Mouse (Mus musculus) neural tube, embryonic 13.5 days (tissue): Measurements from ENCODE around the gene Ubtd1. TPM values are rescaled to one million over a fixed set of nuclear protein-coding genes. Genes with fewer than 3 reads are reported as not detected.

Source experiments
- ATAC-seq: fragments of 200-750 bp; cut with Nextera tagmentation; 2 replicates; pipeline ENCODE4 v1.8.0; 2017; ENCODE audit warnings: low read depth, mild to moderate bottlenecking, moderate TSS enrichment, moderate library complexity
- H3K27ac ChIP-seq: fragments of 300-500 bp; sonication (generic); replicated peaks from 2 replicates; pipeline ENCODE4 v1.5.1; 2015; ENCODE audit warnings: moderate library complexity, mild to moderate bottlenecking, inconsistent platforms
- H3K27me3 ChIP-seq: fragments of 300-500 bp; sonication (generic); 2 replicates; pipeline ENCODE4 v1.6.1; 2015; ENCODE audit warnings: mild to moderate bottlenecking, inconsistent platforms
- H3K36me3 ChIP-seq: fragments of 300-500 bp; sonication (generic); 2 replicates; pipeline ENCODE4 v1.6.1; 2015; ENCODE audit warnings: mild to moderate bottlenecking, inconsistent platforms
- H3K4me1 ChIP-seq: fragments of 300-500 bp; sonication (generic); replicated peaks from 2 replicates; pipeline ENCODE4 v1.6.1; 2015; ENCODE audit warnings: inconsistent platforms
- H3K4me2 ChIP-seq: fragments of 300-500 bp; sonication (generic); 2 replicates; pipeline ENCODE4 v1.6.1; 2015; ENCODE audit warnings: inconsistent platforms, mild to moderate bottlenecking, moderate library complexity
- H3K4me3 ChIP-seq: fragments of 300-500 bp; sonication (generic); 2 replicates; pipeline ENCODE4 v1.5.1; 2015; ENCODE audit warnings: mild to moderate bottlenecking, inconsistent platforms
- H3K9ac ChIP-seq: fragments of 300-500 bp; sonication (generic); 2 replicates; pipeline ENCODE4 v1.6.1; 2015; ENCODE audit warnings: moderate library complexity, mild to moderate bottlenecking, inconsistent platforms
- H3K9me3 ChIP-seq: fragments of 300-500 bp; sonication (generic); 2 replicates; pipeline ENCODE4 v1.6.1; 2016; ENCODE audit warnings: inconsistent platforms
- WGBS: fragments of 180-500 bp; shearing (Covaris S2); methylation state at CpG from one replicate; pipeline ENCODE4 v1.1.7; 2015; 5-methylcytosine and 5-hydroxymethylcytosine counted together
- polyA plus RNA-seq: library from polyadenylated mRNA; unstranded; fragments of >200 nt; fragmentation: Nextera tagmentation; extraction: Ambion mirVana; gene quantifications from 2 replicates; pipeline ENCODE4 v1.2.1, GENCODE M21; 2015

Gene Ubtd1
- polyA plus RNA-seq, 1 experiment from 2014 or later = 15.6 TPM

- H3K27ac ChIP-seq = no peak overlapping the region
- H3K4me3 ChIP-seq = no peak overlapping the region
- H3K9me3 ChIP-seq = no peaks in the 10 kb centered on the region
- no peaks in the 10 kb centered on the region for H3K36me3 ChIP-seq
- no peaks in the 10 kb centered on the region for H3K27me3 ChIP-seq
- H3K4me2 ChIP-seq = no peak overlapping the region
- no peak for ATAC-seq
- H3K4me1 ChIP-seq = no peaks in the 10 kb centered on the region
- no peak overlapping the region for H3K9ac ChIP-seq
- 68% methylated on average over 2 of the region's 2 CpGs for WGBS
These were observed 74.3 kb downstream of the Ubtd1 start for GRCm38 (mm10) chr19:42055881-42056280.

DNA sequence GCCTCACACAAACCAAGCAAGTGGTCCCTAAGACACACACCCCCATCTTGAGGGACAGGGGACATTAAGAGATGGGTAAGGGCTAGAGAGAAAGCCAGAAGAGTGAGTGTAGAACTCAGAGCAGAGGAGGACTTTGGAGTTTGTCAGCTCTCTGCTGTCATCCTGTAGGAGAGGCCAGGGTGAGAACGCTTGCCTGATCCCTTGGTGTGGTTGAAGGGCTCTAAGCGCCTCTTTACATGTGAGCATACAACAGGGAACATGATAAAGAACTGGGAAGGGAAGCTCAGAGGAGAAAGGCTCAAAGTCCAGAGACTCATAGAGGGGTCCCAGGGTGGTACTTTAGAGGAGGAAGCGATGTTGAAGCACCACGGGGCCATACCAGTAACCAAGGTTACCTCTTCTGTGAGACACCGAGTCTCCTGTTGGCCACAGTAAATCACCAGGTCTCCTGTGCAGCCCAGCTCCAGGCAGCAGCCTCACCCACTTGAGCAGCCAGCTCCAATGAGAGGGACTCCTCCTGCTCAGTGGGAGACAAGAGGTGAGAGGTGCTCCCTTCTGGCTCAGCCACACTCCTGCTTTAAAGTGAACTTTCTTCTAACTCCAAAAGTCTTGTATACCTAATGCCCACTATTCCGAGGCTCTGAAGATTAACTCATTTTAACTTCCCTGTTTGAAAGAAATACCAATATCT lies 75.3 kb downstream of the Ubtd1 start:
- no peak for ATAC-seq
- no peaks in the 10 kb centered on the region for H3K4me1 ChIP-seq
- H3K36me3 ChIP-seq = no peaks in the 10 kb centered on the region
- no peak overlapping the region for H3K4me3 ChIP-seq
- no peaks in the 10 kb centered on the region for H3K9me3 ChIP-seq
- no peak overlapping the region for H3K27ac ChIP-seq
- no peak overlapping the region for H3K9ac ChIP-seq
- H3K27me3 ChIP-seq = no peaks in the 10 kb centered on the region
- 71% methylated on average over 6 of the region's 6 CpGs for WGBS
- no peak overlapping the region for H3K4me2 ChIP-seq

DNA sequence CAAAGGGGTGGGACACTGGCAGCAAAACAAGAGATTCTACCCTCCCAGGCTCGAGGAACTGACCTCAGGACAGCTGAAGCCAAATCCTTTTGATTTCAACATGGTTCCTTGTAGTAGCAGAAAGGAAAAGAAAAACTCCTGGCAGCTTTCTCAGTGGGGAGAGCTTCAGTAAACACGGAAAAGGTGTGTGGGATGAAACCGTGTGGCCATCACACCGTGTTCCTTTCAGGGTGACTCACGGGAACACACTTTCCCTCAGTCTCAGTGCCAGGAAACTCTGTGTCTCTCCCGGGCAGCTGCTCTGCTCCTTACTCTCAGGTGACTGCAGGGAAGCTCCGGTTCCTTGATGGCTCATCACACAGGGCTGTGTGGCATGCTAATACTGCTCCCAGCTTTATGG lies 76.9 kb downstream of the Ubtd1 start:
- no peak for ATAC-seq
- no peaks in the 10 kb centered on the region for H3K9me3 ChIP-seq
- H3K27ac ChIP-seq = no peak overlapping the region
- H3K36me3 ChIP-seq = no peaks in the 10 kb centered on the region
- H3K4me3 ChIP-seq = no peak overlapping the region
- H3K4me2 ChIP-seq = no peak overlapping the region
- no peaks in the 10 kb centered on the region for H3K27me3 ChIP-seq
- H3K4me1 ChIP-seq = no peaks in the 10 kb centered on the region
- H3K9ac ChIP-seq = no peak overlapping the region
- WGBS = 73% methylated on average over 7 of the region's 7 CpGs

- WGBS = 92% methylated on average over 7 of the region's 7 CpGs
- Histone ChIP-seq H3K27me3 (no peaks in the 10 kb centered on the region), H3K9me3 (no peaks in the 10 kb centered on the region), H3K4me3 (no peak overlapping the region), H3K36me3 (no peaks in the 10 kb centered on the region), H3K4me1 (no peaks in the 10 kb centered on the region), H3K4me2 (no peak overlapping the region), H3K27ac (no peak overlapping the region), H3K9ac (no peak overlapping the region)
- no peak for ATAC-seq
These were observed 79.9 kb downstream of the Ubtd1 start for GRCm38 (mm10) chr19:42061443-42061842.

- Histone ChIP-seq H3K4me1 (no peaks in the 10 kb centered on the region), H3K4me2 (no peak overlapping the region), H3K9ac (no peak overlapping the region), H3K27ac (no peak overlapping the region), H3K9me3 (no peaks in the 10 kb centered on the region), H3K4me3 (no peak overlapping the region), H3K27me3 (no peaks in the 10 kb centered on the region), H3K36me3 (peaks cover 11% of the 10 kb centered on the region; the same call in 1 of the 2 replicates)
- 84% methylated on average over 11 of the region's 11 CpGs for whole genome bisulfite sequencing
- ATAC-seq = no peak
These were observed 87.1 kb downstream of the Ubtd1 start for GRCm38 (mm10) chr19:42068441-42069240.

DNA sequence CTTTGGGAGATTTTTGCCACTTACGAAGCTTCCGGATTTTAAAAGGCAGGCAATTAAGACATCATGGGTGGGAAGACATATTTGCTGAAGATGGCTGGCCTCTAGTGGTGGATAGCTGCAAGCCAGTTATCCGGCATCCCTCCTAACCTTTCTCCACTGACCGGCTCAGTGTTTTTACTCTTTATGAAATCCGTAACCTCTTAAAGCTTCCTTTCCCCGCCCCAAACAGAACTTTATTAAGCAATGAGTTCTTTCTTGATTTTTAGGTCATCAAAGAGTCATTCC lies 87.6 kb downstream of the Ubtd1 start:
- Histone ChIP-seq H3K4me2 (no peak overlapping the region), H3K27ac (no peak overlapping the region), H3K4me3 (no peak overlapping the region), H3K9me3 (no peaks in the 10 kb centered on the region), H3K27me3 (no peaks in the 10 kb centered on the region), H3K4me1 (no peaks in the 10 kb centered on the region), H3K9ac (no peak overlapping the region), H3K36me3 (peaks cover 16% of the 10 kb centered on the region)
- WGBS = 78% methylated on average over 6 of the region's 6 CpGs
- ATAC-seq = no peak

- Histone ChIP-seq H3K4me1 (no peaks in the 10 kb centered on the region), H3K36me3 (peaks cover 37% of the 10 kb centered on the region), H3K27me3 (no peaks in the 10 kb centered on the region), H3K4me3 (no peak overlapping the region), H3K9me3 (no peaks in the 10 kb centered on the region), H3K4me2 (no peak overlapping the region), H3K9ac (no peak overlapping the region), H3K27ac (no peak overlapping the region)
- WGBS = 82% methylated on average over 7 of the region's 7 CpGs
- ATAC-seq = no peak
These were observed 89.7 kb downstream of the Ubtd1 start for GRCm38 (mm10) chr19:42071221-42071620.

DNA sequence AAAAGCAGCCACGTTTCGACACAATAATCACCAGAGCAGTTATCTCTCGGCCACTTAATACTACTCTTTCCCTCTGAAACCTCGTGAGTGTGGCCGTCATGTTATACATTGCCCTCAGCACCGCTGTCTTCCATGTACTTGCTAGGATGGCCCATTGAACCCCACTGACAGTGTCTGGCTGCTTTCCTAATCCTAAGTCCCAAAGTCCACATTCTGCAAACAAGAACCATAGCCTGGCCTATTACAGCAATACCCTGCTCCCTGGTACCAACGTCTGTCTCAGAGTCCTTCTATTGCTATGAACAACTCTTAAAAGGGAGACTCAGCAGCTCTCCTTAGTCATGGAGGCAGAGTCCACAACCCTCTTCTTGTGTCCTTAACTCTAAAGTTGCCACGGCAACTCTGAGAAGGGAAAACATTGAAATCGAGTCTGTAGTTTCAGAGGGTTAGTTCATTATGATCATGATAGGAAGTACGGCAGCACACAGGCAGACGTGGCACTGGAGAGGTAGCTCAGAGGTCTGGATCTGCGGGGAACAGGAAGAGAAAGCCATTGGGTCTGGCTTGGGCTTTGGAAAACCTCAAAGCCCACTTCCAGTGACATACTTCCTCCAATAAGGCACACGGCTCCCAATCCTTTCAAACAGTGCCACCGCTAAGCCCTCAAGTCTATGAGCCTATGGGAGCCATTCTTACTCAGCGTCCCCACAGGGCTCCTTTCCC lies 90.5 kb downstream of the Ubtd1 start:
- no peak overlapping the region for H3K4me3 ChIP-seq
- H3K4me1 ChIP-seq = no peaks in the 10 kb centered on the region
- 85% methylated on average over 15 of the region's 15 CpGs for WGBS
- peaks cover 44% of the 10 kb centered on the region for H3K36me3 ChIP-seq
- H3K27ac ChIP-seq = no peak overlapping the region
- no peaks in the 10 kb centered on the region for H3K9me3 ChIP-seq
- H3K4me2 ChIP-seq = no peak overlapping the region
- no peak for ATAC-seq
- no peak overlapping the region for H3K9ac ChIP-seq
- H3K27me3 ChIP-seq = no peaks in the 10 kb centered on the region

DNA sequence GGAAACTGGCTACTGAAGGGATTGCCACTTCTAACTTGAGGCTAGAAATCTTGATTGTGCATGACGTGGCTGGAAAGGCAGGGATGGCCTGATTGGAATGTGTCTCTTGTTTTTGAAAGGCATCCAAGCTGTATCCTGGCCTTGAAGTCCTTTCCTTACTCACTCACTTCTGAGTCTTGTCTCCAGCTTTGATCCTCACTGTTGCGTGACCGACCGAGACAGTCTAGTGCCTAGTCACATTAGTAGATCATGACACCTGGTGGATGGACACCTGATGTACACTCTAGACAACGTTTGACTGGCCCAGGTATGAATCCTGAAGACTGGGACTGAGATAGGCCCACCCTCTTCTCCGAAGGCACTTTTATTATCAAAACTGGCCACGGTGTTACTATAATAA lies 91.2 kb downstream of the Ubtd1 start:
- H3K36me3 ChIP-seq = peaks cover 51% of the 10 kb centered on the region
- no peaks in the 10 kb centered on the region for H3K27me3 ChIP-seq
- no peak overlapping the region for H3K4me2 ChIP-seq
- H3K4me1 ChIP-seq = no peaks in the 10 kb centered on the region
- H3K9ac ChIP-seq = no peak overlapping the region
- no peak for ATAC-seq
- H3K27ac ChIP-seq = no peak overlapping the region
- H3K9me3 ChIP-seq = no peaks in the 10 kb centered on the region
- H3K4me3 ChIP-seq = no peak overlapping the region
- WGBS = 84% methylated on average over 7 of the region's 7 CpGs

GRCm38 (mm10) chr19:42075051-42075450 lies 93.5 kb downstream of the Ubtd1 start:
- Histone ChIP-seq H3K4me2 (no peak overlapping the region), H3K4me1 (no peaks in the 10 kb centered on the region), H3K27me3 (no peaks in the 10 kb centered on the region), H3K9ac (no peak overlapping the region), H3K36me3 (peaks cover 66% of the 10 kb centered on the region), H3K9me3 (no peaks in the 10 kb centered on the region), H3K4me3 (no peak overlapping the region), H3K27ac (no peak overlapping the region)
- no peak for ATAC-seq
- 84% methylated on average over 2 of the region's 2 CpGs for WGBS

DNA sequence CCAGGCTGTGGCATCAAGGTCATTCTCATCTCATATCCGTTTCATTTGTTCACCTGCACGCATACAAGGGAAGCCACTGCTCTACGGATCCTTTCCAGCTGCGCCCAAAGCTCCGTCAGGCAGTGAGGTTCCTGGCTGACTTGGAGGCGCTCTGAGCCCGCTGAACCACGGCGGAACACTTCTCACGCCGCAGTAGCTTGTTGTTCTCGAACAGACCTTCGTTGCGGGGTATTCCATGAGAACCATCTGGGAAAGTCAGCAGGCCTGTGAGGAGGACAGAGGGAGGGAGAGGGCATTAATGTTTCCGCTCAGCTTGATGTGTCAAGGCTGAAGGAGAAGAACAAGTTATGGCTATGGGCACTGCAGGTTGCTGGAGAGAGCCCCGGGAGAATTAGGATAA lies 94.4 kb downstream of the Ubtd1 start:
- Histone ChIP-seq H3K9ac (no peak overlapping the region), H3K4me3 (no peak overlapping the region), H3K27me3 (no peaks in the 10 kb centered on the region), H3K27ac (no peak overlapping the region), H3K4me2 (no peak overlapping the region), H3K36me3 (peaks cover 66% of the 10 kb centered on the region), H3K4me1 (no peaks in the 10 kb centered on the region), H3K9me3 (no peaks in the 10 kb centered on the region)
- 83% methylated on average over 16 of the region's 16 CpGs for WGBS
- ATAC-seq = no peak

DNA sequence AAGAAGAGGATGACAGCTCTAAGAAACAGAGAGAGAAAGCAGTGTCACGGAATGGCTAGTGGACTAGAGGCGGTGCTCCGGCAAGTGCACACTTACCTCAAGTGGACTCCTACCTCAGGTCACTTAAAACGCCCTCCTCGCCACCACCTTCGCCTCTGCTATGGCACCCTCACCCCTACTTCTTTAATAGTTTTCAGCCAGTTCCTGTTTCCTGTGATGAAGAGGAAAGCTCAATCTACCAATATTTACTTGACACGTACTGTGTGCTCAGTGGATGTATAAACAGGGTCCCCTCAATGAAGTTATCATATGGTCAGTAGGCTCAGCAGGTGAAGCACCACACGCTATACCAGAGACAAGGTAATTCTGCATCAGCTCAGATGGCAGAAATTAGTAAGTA lies 97.0 kb downstream of the Ubtd1 start:
- no peaks in the 10 kb centered on the region for H3K9me3 ChIP-seq
- no peak overlapping the region for H3K4me3 ChIP-seq
- no peak overlapping the region for H3K9ac ChIP-seq
- no peaks in the 10 kb centered on the region for H3K27me3 ChIP-seq
- peaks cover 56% of the 10 kb centered on the region for H3K36me3 ChIP-seq
- no peak overlapping the region for H3K27ac ChIP-seq
- no peak overlapping the region for H3K4me2 ChIP-seq
- WGBS = 96% methylated on average over 8 of the region's 8 CpGs
- ATAC-seq = no peak
- no peaks in the 10 kb centered on the region for H3K4me1 ChIP-seq
